Mouse (Mus musculus): ENCODE measurements around the gene Dennd1a. TPM values are rescaled to one million over a fixed set of nuclear protein-coding genes. Genes with fewer than 3 reads are reported as not detected.

The Dennd1a gene
- polyA plus RNA-seq (2012; rRNA removed), result 16.0 and 17.5 TPM in 2 replicates

DNA sequence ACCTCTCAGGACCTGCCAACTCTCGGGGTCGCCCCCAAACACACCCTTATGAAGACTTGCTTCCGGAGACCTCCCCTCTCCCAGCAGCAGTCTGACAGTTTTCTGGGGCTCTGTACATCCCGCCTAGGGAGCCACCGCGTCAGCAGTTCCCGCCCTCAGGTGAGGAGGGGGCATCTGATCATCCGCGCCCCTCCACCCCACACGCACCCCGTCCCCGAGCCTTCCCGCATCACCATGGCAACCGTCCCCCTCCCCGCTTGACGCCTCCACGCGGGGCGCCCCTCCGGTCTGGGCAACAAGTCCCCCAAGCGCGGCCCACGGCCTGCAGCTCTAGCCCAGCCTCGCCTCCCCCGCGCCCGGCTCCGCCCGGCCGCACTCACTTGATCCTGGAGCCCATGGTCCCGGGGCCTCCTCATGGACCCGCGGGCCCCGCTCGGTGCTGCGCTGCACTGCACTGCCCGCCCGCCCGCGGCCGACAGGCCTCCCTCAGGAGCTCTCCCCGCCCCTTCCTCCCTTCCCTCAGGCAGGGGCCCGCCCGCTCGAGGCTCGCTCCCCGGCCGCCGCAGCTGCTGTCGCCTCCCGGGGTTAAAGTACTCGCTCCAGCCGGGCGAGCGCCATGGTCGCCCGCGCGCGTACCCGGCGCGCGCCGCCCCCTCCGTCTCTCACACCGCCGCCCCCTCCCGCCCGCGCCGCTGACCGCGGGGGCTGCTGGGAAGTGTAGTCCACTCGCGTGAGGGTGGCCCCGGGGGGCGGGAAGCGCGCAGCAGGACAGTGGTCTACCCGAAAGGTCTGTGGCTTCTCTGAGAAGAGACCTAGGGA, at the start of gene Dennd1a:
TSS of gene Dennd1a (minus strand) at position 658 of the 819 bp plus-strand sequence.
- under 1% methylated on average over 78 of the region's 81 CpGs for WGBS
- Histone ChIP-seq H3K27ac (ENCODE audit: insufficient read depth, low read length) (peak within 1 kb of the TSS; percentile 73), H3K36me3 (ENCODE audit: control insufficient read depth, insufficient read depth, low read length) (no peaks in the 10 kb centered on the region), H3K4me3 (ENCODE audit: extremely low read depth, insufficient read depth, insufficient read length) (peak within 1 kb of the TSS; percentile 82), H3K27me3 (ENCODE audit: control insufficient read depth, insufficient read depth, low read length) (no peaks in the 10 kb centered on the region), H3K4me1 (ENCODE audit: control insufficient read depth, insufficient read depth, insufficient read length) (peaks cover 2% of the 10 kb centered on the region; the same call in 1 of the 2 replicates)
- TF ChIP-seq CTCF (IDR thresholded peaks at IDR 0.05; ENCODE audit: extremely low read depth, insufficient read depth, insufficient read length, insufficient replicate concordance) (no peak), POLR2A (IDR thresholded peaks at IDR 0.05; ENCODE audit: low read depth, low read length) (peak; percentile 30)
- DNase-seq (ENCODE audit: low read depth in 1 of 2, low spot score in 2 of 2), result peak; percentile 54 to 82

DNA sequence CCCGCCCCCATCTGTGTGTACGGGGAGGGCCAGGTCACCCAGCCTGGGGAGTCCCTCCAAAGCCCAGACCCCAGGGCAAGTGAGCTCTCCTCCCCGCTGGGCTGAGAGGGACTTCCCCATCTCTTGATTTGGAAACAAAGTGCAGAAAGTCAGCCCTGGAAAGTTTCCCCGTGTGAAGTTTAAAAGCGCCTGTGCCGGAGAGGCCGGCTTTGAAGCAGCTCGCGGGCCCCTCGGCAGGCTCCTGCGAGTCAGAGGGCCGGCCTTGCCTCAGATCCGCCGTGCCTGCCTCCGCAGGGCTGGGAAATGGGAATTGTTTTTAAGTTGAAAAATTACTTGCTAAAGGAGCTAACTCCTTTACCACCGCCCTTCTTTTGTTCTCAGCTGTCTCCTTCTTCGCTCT, 49.4 kb upstream of the Dennd1a start:
- WGBS, result 4% methylated on average over 17 of the region's 17 CpGs
- no peak overlapping the region for H3K4me3 ChIP-seq (ENCODE audit: extremely low read depth, insufficient read depth, insufficient read length)
- H3K27ac ChIP-seq (ENCODE audit: insufficient read depth, low read length), result no peak overlapping the region
- H3K4me1 ChIP-seq (ENCODE audit: control insufficient read depth, insufficient read depth, insufficient read length), result peaks cover 7% of the 10 kb centered on the region
- TF ChIP-seq POLR2A (IDR thresholded peaks at IDR 0.05; ENCODE audit: low read depth, low read length), result no peak
- no peak for TF ChIP-seq CTCF (IDR thresholded peaks at IDR 0.05; ENCODE audit: extremely low read depth, insufficient read depth, insufficient read length, insufficient replicate concordance)
- no peak for DNase-seq (ENCODE audit: low read depth in 1 of 2, low spot score in 2 of 2)
- peaks cover 34% of the 10 kb centered on the region for H3K27me3 ChIP-seq (ENCODE audit: control insufficient read depth, insufficient read depth, low read length)
- H3K36me3 ChIP-seq (ENCODE audit: control insufficient read depth, insufficient read depth, low read length), result no peaks in the 10 kb centered on the region

DNA sequence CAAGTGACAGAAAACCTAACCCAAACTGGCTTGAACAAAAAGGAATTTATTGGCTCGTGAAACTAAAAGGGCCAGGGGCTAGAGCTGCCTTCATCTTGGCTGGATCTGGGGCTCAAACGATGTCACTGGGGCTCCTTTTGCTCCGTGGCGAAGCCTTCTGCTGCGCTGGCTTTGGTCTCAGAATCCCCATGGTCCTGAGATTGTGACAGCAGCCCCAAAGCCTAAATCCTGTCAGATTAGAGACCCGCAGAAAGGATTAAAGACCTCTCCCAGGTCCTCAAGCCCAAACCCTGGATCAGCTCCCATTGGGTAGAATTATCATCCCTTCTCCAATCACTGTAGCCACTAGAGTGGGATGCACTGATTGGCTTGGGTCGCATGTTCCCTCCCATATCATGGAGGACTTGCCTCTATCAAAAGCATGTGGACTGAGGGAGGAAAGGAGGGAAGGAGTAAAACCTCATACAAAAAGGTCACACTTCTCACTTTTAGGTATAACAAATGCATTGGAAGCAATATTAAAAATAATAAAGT, 46.5 kb upstream of the Dennd1a start:
- no peak for TF ChIP-seq POLR2A (IDR thresholded peaks at IDR 0.05; ENCODE audit: low read depth, low read length)
- TF ChIP-seq CTCF (IDR thresholded peaks at IDR 0.05; ENCODE audit: extremely low read depth, insufficient read depth, insufficient read length, insufficient replicate concordance), result no peak
- Histone ChIP-seq H3K27ac (ENCODE audit: insufficient read depth, low read length) (no peak overlapping the region), H3K4me3 (ENCODE audit: extremely low read depth, insufficient read depth, insufficient read length) (no peak overlapping the region), H3K27me3 (ENCODE audit: control insufficient read depth, insufficient read depth, low read length) (peaks cover 14% of the 10 kb centered on the region), H3K36me3 (ENCODE audit: control insufficient read depth, insufficient read depth, low read length) (no peaks in the 10 kb centered on the region), H3K4me1 (ENCODE audit: control insufficient read depth, insufficient read depth, insufficient read length) (no peaks in the 10 kb centered on the region; the same call in none of the 2 replicates)
- no peak for DNase-seq (ENCODE audit: low read depth in 1 of 2, low spot score in 2 of 2)
- WGBS, result 60% methylated on average over 7 of the region's 7 CpGs

DNA sequence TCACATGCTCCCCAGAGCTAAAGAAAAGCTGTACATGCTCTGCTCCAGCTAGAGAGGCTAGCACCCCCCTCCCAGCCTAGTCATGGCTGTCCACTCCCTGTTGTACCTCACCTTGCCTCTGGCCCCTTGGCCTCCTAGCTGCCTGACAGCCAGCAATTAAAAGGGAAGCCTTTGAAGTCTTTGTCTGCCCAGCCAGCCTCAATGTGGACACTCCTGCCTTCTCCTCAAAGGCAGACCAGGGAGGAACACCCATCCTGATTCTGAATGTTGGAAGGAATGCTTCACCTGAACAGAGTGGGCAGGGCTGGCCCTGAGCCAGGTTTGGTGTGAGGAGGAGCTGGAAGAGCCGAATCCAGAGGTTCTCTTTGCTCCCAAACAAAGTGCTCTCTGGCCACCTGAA, 39.5 kb upstream of the Dennd1a start:
- 85% methylated on average over 1 of the region's 1 CpGs for WGBS
- Histone ChIP-seq H3K4me1 (ENCODE audit: control insufficient read depth, insufficient read depth, insufficient read length) (no peaks in the 10 kb centered on the region), H3K27me3 (ENCODE audit: control insufficient read depth, insufficient read depth, low read length) (no peaks in the 10 kb centered on the region), H3K4me3 (ENCODE audit: extremely low read depth, insufficient read depth, insufficient read length) (no peak overlapping the region), H3K36me3 (ENCODE audit: control insufficient read depth, insufficient read depth, low read length) (no peaks in the 10 kb centered on the region), H3K27ac (ENCODE audit: insufficient read depth, low read length) (no peak overlapping the region)
- no peak for DNase-seq (ENCODE audit: low read depth in 1 of 2, low spot score in 2 of 2)
- TF ChIP-seq POLR2A (IDR thresholded peaks at IDR 0.05; ENCODE audit: low read depth, low read length), result no peak
- TF ChIP-seq CTCF (IDR thresholded peaks at IDR 0.05; ENCODE audit: extremely low read depth, insufficient read depth, insufficient read length, insufficient replicate concordance), result no peak

DNA sequence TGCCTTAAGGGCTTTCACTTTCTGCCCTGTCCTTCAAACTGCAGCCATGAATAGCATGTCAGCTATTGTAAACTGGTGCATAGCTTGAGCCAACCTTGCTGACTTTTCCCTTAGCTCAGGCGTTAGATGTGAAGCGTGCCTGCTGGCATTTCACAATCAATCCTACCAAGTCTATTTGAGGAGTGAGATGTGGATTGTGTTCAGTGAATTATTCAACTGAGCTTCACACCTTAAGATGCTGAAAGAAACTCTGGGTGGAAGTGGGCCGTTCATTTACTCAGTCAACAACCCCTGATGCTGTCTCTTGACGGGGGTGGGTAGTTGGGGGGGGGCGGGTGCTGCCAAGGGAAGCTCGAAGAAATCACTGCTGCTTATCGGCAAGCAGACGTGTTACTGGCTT, 36.2 kb upstream of the Dennd1a start:
- 0 out of 2 replicates have a peak, but pooled peaks cover 2% of the 10 kb centered on the region for H3K4me1 ChIP-seq (ENCODE audit: control insufficient read depth, insufficient read depth, insufficient read length)
- 69% methylated on average over 8 of the region's 8 CpGs for WGBS
- no peak overlapping the region for H3K4me3 ChIP-seq (ENCODE audit: extremely low read depth, insufficient read depth, insufficient read length)
- no peaks in the 10 kb centered on the region for H3K27me3 ChIP-seq (ENCODE audit: control insufficient read depth, insufficient read depth, low read length)
- no peak for DNase-seq (ENCODE audit: low read depth in 1 of 2, low spot score in 2 of 2)
- H3K27ac ChIP-seq (ENCODE audit: insufficient read depth, low read length), result no peak overlapping the region
- H3K36me3 ChIP-seq (ENCODE audit: control insufficient read depth, insufficient read depth, low read length), result no peaks in the 10 kb centered on the region
- TF ChIP-seq POLR2A (IDR thresholded peaks at IDR 0.05; ENCODE audit: low read depth, low read length), result no peak
- TF ChIP-seq CTCF (IDR thresholded peaks at IDR 0.05; ENCODE audit: extremely low read depth, insufficient read depth, insufficient read length, insufficient replicate concordance), result no peak

DNA sequence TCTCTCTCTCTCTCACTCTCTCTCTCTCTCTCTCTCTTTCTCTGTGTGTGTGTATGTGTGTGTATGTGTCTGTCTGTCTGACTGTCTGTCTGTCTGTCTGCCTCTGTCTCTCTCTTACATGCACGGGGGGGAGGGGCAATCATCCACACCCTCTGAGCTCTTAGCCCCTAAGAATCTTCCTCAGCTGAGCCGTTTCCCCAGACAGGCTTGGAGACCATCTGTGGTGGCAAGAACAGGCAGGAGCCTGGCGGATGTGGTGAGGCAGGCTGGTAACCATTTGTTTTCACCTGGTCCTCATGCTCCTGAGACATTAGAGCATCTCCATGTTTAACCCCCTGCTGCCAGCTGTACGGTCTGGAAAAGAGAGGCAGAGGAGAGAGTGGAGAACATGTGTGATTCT, 33.7 kb upstream of the Dennd1a start:
- Histone ChIP-seq H3K4me3 (ENCODE audit: extremely low read depth, insufficient read depth, insufficient read length) (no peak overlapping the region), H3K27me3 (ENCODE audit: control insufficient read depth, insufficient read depth, low read length) (no peaks in the 10 kb centered on the region), H3K36me3 (ENCODE audit: control insufficient read depth, insufficient read depth, low read length) (no peaks in the 10 kb centered on the region), H3K4me1 (ENCODE audit: control insufficient read depth, insufficient read depth, insufficient read length) (0 out of 2 replicates have a peak, but pooled peaks cover 2% of the 10 kb centered on the region), H3K27ac (ENCODE audit: insufficient read depth, low read length) (no peak overlapping the region)
- TF ChIP-seq CTCF (IDR thresholded peaks at IDR 0.05; ENCODE audit: extremely low read depth, insufficient read depth, insufficient read length, insufficient replicate concordance) (no peak), POLR2A (IDR thresholded peaks at IDR 0.05; ENCODE audit: low read depth, low read length) (no peak)
- DNase-seq (ENCODE audit: low read depth in 1 of 2, low spot score in 2 of 2), result no peak
- WGBS, result 48% methylated on average over 4 of the region's 4 CpGs

DNA sequence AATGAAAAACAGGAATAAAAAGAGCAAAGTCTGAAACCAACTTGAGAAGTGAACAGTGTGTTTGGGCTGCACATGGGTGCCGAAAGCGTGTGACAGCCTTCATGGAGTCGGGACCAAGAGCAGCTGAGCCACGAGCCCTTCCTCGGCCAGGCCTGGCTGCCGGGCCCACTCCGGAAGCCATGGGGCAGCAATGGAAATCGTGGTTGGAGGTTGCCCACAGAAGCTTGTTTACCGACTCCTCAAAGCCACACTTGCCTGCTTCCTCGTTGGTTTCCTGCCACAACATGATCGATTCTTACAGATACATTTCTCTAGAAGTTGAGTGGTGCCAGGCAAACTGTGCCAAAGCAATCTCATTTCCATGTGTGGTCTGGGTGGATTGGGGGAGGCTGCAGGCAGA, 31.9 kb upstream of the Dennd1a start:
- peak; percentile 7 to 17 for DNase-seq (ENCODE audit: low read depth in 1 of 2, low spot score in 2 of 2)
- no peaks in the 10 kb centered on the region for H3K27me3 ChIP-seq (ENCODE audit: control insufficient read depth, insufficient read depth, low read length)

More for the DNA sequence above, 31.9 kb upstream of the Dennd1a start:
- Histone ChIP-seq H3K4me1 (ENCODE audit: control insufficient read depth, insufficient read depth, insufficient read length) (0 out of 2 replicates have a peak, but pooled peaks cover 2% of the 10 kb centered on the region), H3K36me3 (ENCODE audit: control insufficient read depth, insufficient read depth, low read length) (no peaks in the 10 kb centered on the region), H3K27ac (ENCODE audit: insufficient read depth, low read length) (no peak overlapping the region), H3K4me3 (ENCODE audit: extremely low read depth, insufficient read depth, insufficient read length) (no peak overlapping the region)
- no peak for TF ChIP-seq CTCF (IDR thresholded peaks at IDR 0.05; ENCODE audit: extremely low read depth, insufficient read depth, insufficient read length, insufficient replicate concordance)
- TF ChIP-seq POLR2A (IDR thresholded peaks at IDR 0.05; ENCODE audit: low read depth, low read length), result no peak
- WGBS, result 8% methylated on average over 11 of the region's 11 CpGs

Measured in spleen, adult 2 months (tissue).